Mouse (Mus musculus) CH12.LX (cell line): ENCODE data around the gene Nek2. TPM values are rescaled to one million over a fixed set of nuclear protein-coding genes. Genes with fewer than 3 reads are reported as not detected.

Experiments used
- DNase-seq: peaks from one replicate; pipeline ENCODE4 v3.0.0-alpha.2; 2013; ENCODE audit errors: extremely low read depth
- H3K27ac ChIP-seq: 2 replicates; pipeline ENCODE4 v1.5.1; 2012; ENCODE audit warnings: low read depth, mild to moderate bottlenecking, control low read depth, moderate library complexity; ENCODE audit not compliant: insufficient read depth
- H3K27me3 ChIP-seq: replicated peaks from 2 replicates; pipeline ENCODE3; 2012; ENCODE audit warnings: inconsistent platforms
- H3K36me3 ChIP-seq, 2 experiments: replicated peaks in 1 of 2; 2 replicates each; pipeline versions ENCODE3 to v1.6.1; 2012; ENCODE audit warnings: inconsistent platforms in 1 of 2, low read length in 1 of 2, mild to moderate bottlenecking in 1 of 2, mixed read lengths in 1 of 2, moderate library complexity in 1 of 2; ENCODE audit not compliant: control insufficient read depth in 1 of 2, insufficient read depth in 1 of 2
- H3K4me1 ChIP-seq, 2 experiments: 2 replicates each; pipeline ENCODE4 v1.6.1; 2012; ENCODE audit warnings: inconsistent platforms in 1 of 2, moderate library complexity in 1 of 2; ENCODE audit not compliant: insufficient read depth in 2 of 2, control insufficient read depth in 1 of 2
- H3K4me2 ChIP-seq: 2 replicates; pipeline ENCODE4 v1.6.1; 2012; ENCODE audit warnings: low read depth, mild to moderate bottlenecking, control low read depth; ENCODE audit not compliant: poor library complexity, insufficient read depth, severe bottlenecking
- H3K4me3 ChIP-seq, 3 experiments: fragments of 150-350 bp in 1 of 3; sonication (generic) in 1 of 3; replicated peaks in 1 of 3; 2 replicates each; pipeline versions ENCODE3 to v1.5.1; 2011 to 2012; ENCODE audit warnings: low read depth in 2 of 3, low read length in 2 of 3, mild to moderate bottlenecking in 2 of 3, moderate library complexity in 2 of 3, control low read depth in 1 of 3, improper control_type of control experiment in 1 of 3, inconsistent platforms in 1 of 3, mixed read lengths in 1 of 3; ENCODE audit not compliant: poor library complexity in 1 of 3
- H3K79me2 ChIP-seq: replicated peaks from 2 replicates; pipeline ENCODE4 v1.6.1; 2012; ENCODE audit warnings: mild to moderate bottlenecking, moderate library complexity; ENCODE audit not compliant: control insufficient read depth, poor library complexity, insufficient read depth, severe bottlenecking; ENCODE audit errors: extremely low read depth
- H3K9ac ChIP-seq: 2 replicates; pipeline ENCODE4 v1.6.1; 2012; ENCODE audit warnings: low read depth, mild to moderate bottlenecking, control low read depth, moderate library complexity; ENCODE audit not compliant: insufficient read depth
- H3K9me3 ChIP-seq: replicated peaks from 2 replicates; pipeline ENCODE3; 2012; ENCODE audit warnings: low read length, inconsistent platforms, mixed read lengths
- BHLHE40 ChIP-seq: IDR thresholded peaks from 2 replicates; pipeline ENCODE4 v1.6.1; 2011; ENCODE audit warnings: mild to moderate bottlenecking, low read depth, low read length, improper control_type of control experiment
- CHD1 ChIP-seq: IDR thresholded peaks from 2 replicates; pipeline ENCODE4 v1.6.1; 2012; ENCODE audit warnings: low read depth, low read length, improper control_type of control experiment, inconsistent platforms
- CHD2 ChIP-seq: IDR thresholded peaks from 2 replicates; pipeline ENCODE4 v1.6.1; 2011; ENCODE audit warnings: low read length, improper control_type of control experiment
- CTCF ChIP-seq, 2 experiments: IDR thresholded peaks in 1 of 2; conservative IDR thresholded peaks in 1 of 2; 2 replicates each; pipeline ENCODE4 v1.5.1; 2011 to 2012; ENCODE audit warnings: low read depth in 2 of 2, low read length in 2 of 2, improper control_type of control experiment in 1 of 2, inconsistent platforms in 1 of 2, mild to moderate bottlenecking in 1 of 2, moderate library complexity in 1 of 2
- E2F4 ChIP-seq: IDR thresholded peaks from 2 replicates; pipeline ENCODE4 v1.6.1; 2011; ENCODE audit warnings: low read depth, low read length, improper control_type of control experiment; ENCODE audit not compliant: insufficient replicate concordance
- EP300 ChIP-seq: IDR thresholded peaks from 2 replicates; pipeline ENCODE4 v1.6.1; 2011; ENCODE audit warnings: low read length, improper control_type of control experiment
- HCFC1 ChIP-seq: IDR thresholded peaks from 2 replicates; pipeline ENCODE4 v1.6.1; 2012; ENCODE audit warnings: low read depth, mild to moderate bottlenecking, inconsistent platforms, low read length, improper control_type of control experiment
- IRF4 ChIP-seq: IDR thresholded peaks from 2 replicates; pipeline ENCODE4 v1.6.1; 2014; ENCODE audit warnings: low read depth, mild to moderate bottlenecking, inconsistent platforms, low read length, improper control_type of control experiment
- JUN ChIP-seq: IDR thresholded peaks from 2 replicates; pipeline ENCODE4 v1.6.1; 2011; ENCODE audit warnings: low read depth, mild to moderate bottlenecking, low read length, improper control_type of control experiment, moderate library complexity; ENCODE audit not compliant: insufficient read depth
- MAFK ChIP-seq: IDR thresholded peaks from 2 replicates; pipeline ENCODE4 v1.6.1; 2011; ENCODE audit warnings: low read length, improper control_type of control experiment; ENCODE audit not compliant: insufficient replicate concordance
- MEF2A ChIP-seq: IDR thresholded peaks from 2 replicates; pipeline ENCODE4 v1.6.1; 2014; ENCODE audit warnings: low read depth, mild to moderate bottlenecking, inconsistent platforms, low read length, improper control_type of control experiment, borderline replicate concordance
- MXI1 ChIP-seq: IDR thresholded peaks from 2 replicates; pipeline ENCODE4 v1.6.1; 2011; ENCODE audit warnings: mild to moderate bottlenecking, low read depth, low read length, improper control_type of control experiment
- MYC ChIP-seq: IDR thresholded peaks from 2 replicates; pipeline ENCODE4 v1.6.1; 2011; ENCODE audit warnings: low read depth, mild to moderate bottlenecking, improper control_type of control experiment, low read length
- NRF1 ChIP-seq: IDR thresholded peaks from 2 replicates; pipeline ENCODE4 v1.6.1; 2014; ENCODE audit warnings: low read depth, mild to moderate bottlenecking, inconsistent platforms, low read length, improper control_type of control experiment, moderate library complexity
- PAX5 ChIP-seq: IDR thresholded peaks from 2 replicates; pipeline ENCODE4 v1.6.1; 2012; ENCODE audit warnings: low read length, inconsistent platforms, mixed read lengths
- POLR2A ChIP-seq: IDR thresholded peaks from 2 replicates; pipeline ENCODE4 v1.6.1; 2011; ENCODE audit warnings: low read depth, mild to moderate bottlenecking, improper control_type of control experiment, low read length
- RAD21 ChIP-seq: IDR thresholded peaks from 2 replicates; pipeline ENCODE4 v1.6.1; 2011; ENCODE audit warnings: low read depth, mild to moderate bottlenecking, low read length, improper control_type of control experiment, moderate library complexity
- RCOR1 ChIP-seq: conservative IDR thresholded peaks from 2 replicates; pipeline ENCODE4 v1.6.1; 2012; ENCODE audit warnings: low read depth, mild to moderate bottlenecking, inconsistent platforms, low read length, improper control_type of control experiment
- SIN3A ChIP-seq: IDR thresholded peaks from 2 replicates; pipeline ENCODE4 v1.6.1; 2012; ENCODE audit warnings: low read length, improper control_type of control experiment, inconsistent platforms
- SMC3 ChIP-seq: IDR thresholded peaks from 2 replicates; pipeline ENCODE4 v1.6.1; 2011; ENCODE audit warnings: low read depth, low read length, improper control_type of control experiment
- UBTF ChIP-seq: IDR thresholded peaks from 2 replicates; pipeline ENCODE4 v1.6.1; 2012; ENCODE audit warnings: low read depth, mild to moderate bottlenecking, inconsistent platforms, low read length, improper control_type of control experiment, moderate library complexity
- USF1 ChIP-seq: IDR thresholded peaks from 2 replicates; pipeline ENCODE4 v1.6.1; 2014; ENCODE audit warnings: low read depth, mild to moderate bottlenecking, inconsistent platforms, low read length, improper control_type of control experiment
- ZC3H11A ChIP-seq: IDR thresholded peaks from 2 replicates; pipeline ENCODE4 v1.6.1; 2012; ENCODE audit warnings: low read depth, mild to moderate bottlenecking, inconsistent platforms, low read length, improper control_type of control experiment
- ZKSCAN1 ChIP-seq: IDR thresholded peaks from 2 replicates; pipeline ENCODE4 v1.6.1; 2012; ENCODE audit warnings: low read depth, inconsistent platforms, low read length, improper control_type of control experiment, borderline replicate concordance
- ZMIZ1 ChIP-seq: IDR thresholded peaks from 2 replicates; pipeline ENCODE4 v1.6.1; 2012; ENCODE audit warnings: low read depth, mild to moderate bottlenecking, inconsistent platforms, low read length, improper control_type of control experiment
- ZNF384 ChIP-seq: IDR thresholded peaks from 2 replicates; pipeline ENCODE4 v1.6.1; 2012; ENCODE audit warnings: low read depth, low read length, improper control_type of control experiment, inconsistent platforms
- dilution Hi-C: fragments of 300-500 bp; cut with MboI; formaldehyde crosslinking; loops from 2 replicates; pipeline ENCODE4 v1.14.3; 2020; ENCODE audit warnings: low sequenced_read_pairs; ENCODE audit not compliant: extremely low pct_unique_long_range_greater_than_20kb, extremely low pct_ligation_motif_present
- in situ Hi-C: fragments of 300-500 bp; cut with MboI; formaldehyde crosslinking; loops from 3 replicates; pipeline ENCODE4 v1.14.3; 2019; ENCODE audit warnings: low sequenced_read_pairs, low pct_ligation_motif_present, low pct_unique_long_range_greater_than_20kb, mixed read lengths
- polyA plus RNA-seq: library from polyadenylated mRNA; unstranded; fragments of >175 nt; gene quantifications from 2 replicates; pipeline ENCODE4 v1.2.1, GENCODE M21; 2012; ENCODE audit warnings: low read depth; ENCODE audit not compliant: insufficient read length
- total RNA-seq, 2 experiments: library from RNA; depleted of rRNA; stranded (reverse); fragments of 300-350 nt in 1 of 2; fragments of >200 nt in 1 of 2; gene quantifications; 2 replicates each; pipeline ENCODE4 v1.2.3; 2012 to 2014

Nek2 gene
- total and polyA plus RNA-seq, 3 experiments, result 41.3 to 68.8 (median 51.2) TPM

- H3K27me3 ChIP-seq, result no peaks in the 10 kb centered on the region
- H3K9ac ChIP-seq, result no peak overlapping the region
- H3K4me3 ChIP-seq, result no peak overlapping the region
- TF ChIP-seq ZC3H11A (peak; percentile 68), JUN (no peak), MAFK (no peak), EP300 (no peak), PAX5 (no peak), CHD1 (no peak), NRF1 (0 out of 2 replicates have a peak, but pooled peaks have one; percentile 10), SIN3A (0 out of 2 replicates have a peak, but pooled peaks have one; percentile 32), RCOR1 (no peak), UBTF (no peak), SMC3 (peak; percentile 85), MEF2A (peak; percentile 52; the same call in 1 of the 2 replicates), IRF4 (peak; percentile 71), CTCF (conservative IDR thresholded peaks at IDR 0.05 in 1 of 2, IDR thresholded peaks at IDR 0.05 in 1 of 2; ENCODE audit: low read depth in 2 of 2, low read length in 2 of 2) (peak; percentile 27 to 92; a peak in 2 of 4 replicates), ZNF384 (no peak), POLR2A (no peak), BHLHE40 (no peak), E2F4 (no peak), RAD21 (peak; percentile 95), HCFC1 (no peak), CHD2 (no peak), ZKSCAN1 (no peak)
- H3K4me2 ChIP-seq, result no peak overlapping the region
- H3K4me1 ChIP-seq, result peaks cover 0 to 6% of the 10 kb centered on the region in 2 experiments; a peak in 2 of 4 replicates
- H3K79me2 ChIP-seq, result no peaks in the 10 kb centered on the region
- H3K9me3 ChIP-seq, result no peaks in the 10 kb centered on the region
- in situ Hi-C loops (loop anchor here (5.0 kb wide), 2 partner anchors 82 to 262 kb away; no protein-coding TSS in a partner anchor), dilution Hi-C loops (no loop called here)
- DNase-seq, result peak; percentile 55
- peaks cover 22 to 48% of the 10 kb centered on the region in 2 experiments for H3K36me3 ChIP-seq
- no peak overlapping the region for H3K27ac ChIP-seq
Measured at GRCm38 (mm10) chr1:191834825-191835224, 13.6 kb downstream of the Nek2 start.

- Histone ChIP-seq H3K27ac (no peak overlapping the region), H3K4me3 (no peak overlapping the region), H3K9ac (no peak overlapping the region), H3K79me2 (no peaks in the 10 kb centered on the region), H3K4me1 (peaks cover 0 to 3% of the 10 kb centered on the region in 2 experiments; a peak in 2 of 4 replicates)
- no peak for DNase-seq
- dilution Hi-C loops (no loop called here), in situ Hi-C loops (loop anchor here (5.0 kb wide), 2 partner anchors 81 to 261 kb away; no protein-coding TSS in a partner anchor)
- TF ChIP-seq MEF2A (no peak), USF1 (no peak), ZMIZ1 (no peak), CHD2 (no peak), MAFK (no peak), MYC (no peak), MXI1 (no peak), RCOR1 (no peak), IRF4 (no peak)
- TF ChIP-seq, all 38 proteins: peak for 0
- Histone ChIP-seq H3K4me2 (no peak overlapping the region), H3K27me3 (no peaks in the 10 kb centered on the region), H3K9me3 (no peaks in the 10 kb centered on the region), H3K36me3 (peaks cover 7 to 32% of the 10 kb centered on the region in 2 experiments)
Measured at GRCm38 (mm10) chr1:191836318-191836985, 15.2 kb downstream of the Nek2 start.
